Mouse (Mus musculus) lung, adult 2 months (tissue): ENCODE data around the gene Rac3. TPM values are rescaled to one million over a fixed set of nuclear protein-coding genes. Genes with fewer than 3 reads are reported as not detected.
A peak's percentile ranks its signal among the peaks of the same experiment; 100 is the strongest.

Experiments
- DNase-seq: peaks from one replicate; pipeline ENCODE4 v3.0.0; 2022
- H3K4me1 ChIP-seq: fragments of 200-500 bp; 2 replicates; pipeline ENCODE4 v1.6.1; 2011; ENCODE audit warnings: low read length; ENCODE audit not compliant: control insufficient read depth, insufficient read depth
- H3K4me3 ChIP-seq: fragments of 200-500 bp; replicated peaks from 2 replicates; pipeline ENCODE3; 2011; ENCODE audit warnings: low read depth, mild to moderate bottlenecking, control low read depth, low read length; ENCODE audit errors: extremely low read depth
- CTCF ChIP-seq: fragments of 200-500 bp; IDR thresholded peaks from 2 replicates; pipeline ENCODE4 v1.5.1; 2011; ENCODE audit warnings: mild to moderate bottlenecking, low read length, control low read depth; ENCODE audit not compliant: insufficient read depth
- POLR2A ChIP-seq: fragments of 200-500 bp; IDR thresholded peaks from 2 replicates; pipeline ENCODE4 v1.6.1; 2011; ENCODE audit warnings: low read depth, mild to moderate bottlenecking, control low read depth, low read length, borderline replicate concordance; ENCODE audit errors: extremely low read depth
- WGBS: fragments of 180-500 bp; shearing (Covaris S2); methylation state at CpG from one replicate; pipeline ENCODE4 v1.1.7; 2018; 5-methylcytosine and 5-hydroxymethylcytosine counted together
- polyA plus RNA-seq: library from polyadenylated mRNA; depleted of rRNA; stranded (reverse); fragments of >200 nt; gene quantifications from 2 replicates; pipeline ENCODE4 v1.2.3, GENCODE M21; 2012

Rac3 gene
- polyA plus RNA-seq, 1 experiment: 62.0 TPM

DNA sequence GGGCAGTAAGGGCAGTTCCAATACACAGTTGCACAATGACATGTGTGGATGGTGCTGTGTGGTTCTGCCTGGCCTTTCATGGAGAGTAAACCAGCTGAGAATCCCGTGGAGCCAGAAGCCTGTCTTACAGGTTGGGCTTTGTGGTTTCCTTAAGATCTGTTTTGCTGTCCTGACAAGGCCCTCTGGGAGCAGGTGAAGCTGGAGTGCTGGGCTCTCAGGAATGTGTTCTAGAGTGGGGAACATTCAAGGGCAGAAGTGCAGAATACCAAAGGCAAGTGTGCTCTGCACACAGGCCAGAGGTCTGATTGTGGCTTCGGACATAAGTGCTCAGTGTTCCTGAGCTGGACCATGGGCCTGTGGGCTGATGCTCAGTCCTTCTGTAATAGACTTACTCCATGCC, 36.6 kb upstream of the Rac3 start:
- peak; percentile 59 for DNase-seq
- Histone ChIP-seq H3K4me1 (peaks cover 4% of the 10 kb centered on the region; the same call in 1 of the 2 replicates), H3K4me3 (no peak overlapping the region)
- TF ChIP-seq CTCF (no peak), POLR2A (0 out of 2 replicates have a peak, but pooled peaks have one; percentile 14)
- WGBS: 71% methylated on average over 2 of the region's 2 CpGs

DNA sequence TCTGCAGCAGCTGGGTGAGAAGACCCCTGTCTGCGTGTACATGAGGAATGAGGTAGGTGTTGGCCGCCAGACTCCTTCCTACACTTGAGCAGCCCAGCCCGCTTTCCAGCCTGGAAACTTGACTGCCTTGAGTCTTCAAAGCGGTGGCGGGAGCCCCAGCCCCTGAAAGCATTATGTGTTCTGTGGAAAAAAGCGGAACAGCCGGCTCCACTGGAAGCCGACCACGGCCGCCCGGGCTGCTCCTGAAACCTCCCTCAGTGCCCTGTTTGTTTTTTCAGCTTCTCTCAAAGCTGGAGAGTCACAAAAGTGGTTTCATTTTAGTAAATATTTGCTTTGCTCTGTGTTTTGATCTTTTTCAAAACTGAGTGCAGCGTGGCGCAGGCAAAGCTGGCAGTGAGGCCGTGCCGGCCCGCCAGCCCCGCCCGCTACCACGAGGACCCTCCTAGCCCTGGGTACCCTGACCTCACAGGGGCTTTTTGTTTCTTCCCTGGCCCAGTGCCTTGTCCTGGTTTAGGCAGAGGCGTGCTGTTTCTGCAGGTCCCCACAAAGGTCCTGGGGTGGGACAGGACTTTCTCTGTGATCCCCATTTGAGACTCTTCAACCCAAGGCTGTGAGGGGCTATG, 34.5 kb upstream of the Rac3 start:
- TF ChIP-seq POLR2A (no peak), CTCF (no peak)
- Histone ChIP-seq H3K4me3 (no peak overlapping the region), H3K4me1 (peaks cover 4% of the 10 kb centered on the region; the same call in 1 of the 2 replicates)
- WGBS: 67% methylated on average over 20 of the region's 20 CpGs
- peak; percentile 53 for DNase-seq

DNA sequence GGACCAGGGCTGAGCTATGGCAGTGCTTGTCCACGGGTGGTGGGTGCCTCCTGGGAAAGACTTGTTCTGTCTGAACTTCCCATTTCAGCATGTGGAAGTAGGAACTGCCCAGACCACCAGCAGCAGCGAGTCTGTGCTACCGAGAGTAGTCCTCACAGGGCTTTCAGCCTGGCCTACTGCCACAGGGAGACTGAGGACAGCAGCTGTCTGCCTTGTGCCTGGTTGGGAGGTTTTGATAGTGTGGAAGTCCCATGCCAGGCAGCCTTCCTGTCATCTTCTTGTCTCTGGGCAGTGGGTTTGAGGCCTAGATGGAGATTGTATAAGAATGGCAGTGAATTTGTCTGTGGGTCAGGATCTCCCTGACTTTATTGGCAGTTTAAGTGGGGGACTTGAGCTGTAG, 31.9 kb upstream of the Rac3 start:
- no peak for DNase-seq
- TF ChIP-seq CTCF (no peak), POLR2A (no peak)
- Histone ChIP-seq H3K4me3 (no peak overlapping the region), H3K4me1 (peaks cover 8% of the 10 kb centered on the region; the same call in 1 of the 2 replicates)
- 64% methylated on average over 3 of the region's 3 CpGs for WGBS

DNA sequence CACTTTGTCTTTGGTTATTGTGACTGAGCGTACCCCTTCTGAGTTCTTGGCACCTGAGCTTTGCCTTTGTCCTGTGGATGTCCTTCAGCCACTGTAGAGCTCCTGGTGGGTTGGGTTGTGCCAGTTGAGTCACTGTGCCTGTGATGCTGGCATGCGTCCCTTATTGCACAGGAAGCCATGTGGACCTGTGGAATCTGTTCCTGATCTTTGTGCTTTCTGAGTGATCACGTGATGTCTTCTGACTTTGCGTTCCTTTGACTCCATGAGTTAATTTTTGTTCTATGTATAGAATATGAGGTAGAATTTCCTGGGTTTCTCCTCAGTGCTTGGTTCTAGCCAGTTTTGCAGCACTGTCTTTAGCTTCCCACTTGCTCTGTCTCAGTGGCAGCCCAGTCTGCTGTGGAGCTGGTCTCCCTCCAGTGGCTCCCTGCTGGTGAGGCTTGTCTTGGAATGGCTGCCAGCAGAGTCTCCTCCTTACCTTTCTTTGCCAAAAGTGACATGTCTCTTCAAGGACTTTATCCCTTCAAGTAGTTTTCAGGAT, 28.7 kb upstream of the Rac3 start:
- Histone ChIP-seq H3K4me3 (no peak overlapping the region), H3K4me1 (peaks cover 3% of the 10 kb centered on the region; the same call in 1 of the 2 replicates)
- TF ChIP-seq POLR2A (no peak), CTCF (no peak)
- no peak for DNase-seq
- 66% methylated on average over 4 of the region's 4 CpGs for WGBS

DNA sequence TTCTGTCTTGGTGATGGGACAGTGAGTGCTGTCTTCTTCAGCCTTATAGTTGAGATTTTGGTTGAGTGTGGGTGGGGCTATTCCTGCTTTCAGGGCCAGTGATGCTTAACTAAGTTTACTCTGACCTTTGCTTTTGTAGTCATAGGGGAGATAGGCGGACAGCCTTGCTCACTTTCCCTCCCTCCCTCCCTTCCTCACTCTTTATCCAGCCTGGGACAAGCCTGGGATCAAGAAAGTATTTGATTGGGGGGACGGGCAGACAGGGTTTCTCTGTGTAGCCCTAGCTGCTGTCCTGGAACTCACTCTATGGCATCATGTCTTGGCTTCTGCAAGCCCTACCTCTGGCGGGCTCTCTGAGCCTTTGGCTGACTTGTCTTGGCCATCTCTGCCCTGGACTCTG, 27.8 kb upstream of the Rac3 start:
- no peak for TF ChIP-seq CTCF
- TF ChIP-seq POLR2A: no peak
- no peak overlapping the region for H3K4me3 ChIP-seq
- WGBS: 80% methylated on average over 3 of the region's 3 CpGs
- H3K4me1 ChIP-seq: peaks cover 3% of the 10 kb centered on the region; the same call in 1 of the 2 replicates
- DNase-seq: no peak

DNA sequence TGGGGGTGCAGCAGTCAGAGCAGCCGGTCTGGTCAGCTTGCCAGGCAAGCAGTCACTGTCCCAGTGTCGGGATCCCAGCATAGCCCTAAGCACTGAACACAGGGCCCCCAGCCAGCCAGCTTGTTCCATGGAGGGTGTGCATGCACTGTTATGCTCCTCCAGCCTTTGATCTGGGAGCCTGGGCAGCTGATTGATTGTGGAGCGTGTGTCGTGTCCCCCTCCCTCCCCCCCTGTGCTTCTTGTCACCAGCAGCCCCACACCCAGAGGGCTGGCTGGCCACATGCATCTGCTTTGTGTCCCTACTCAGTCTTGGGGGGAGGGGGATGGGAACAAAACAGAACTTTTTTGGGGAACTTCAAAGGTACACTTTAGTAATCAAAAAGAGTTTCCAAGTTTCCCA, 26.1 kb upstream of the Rac3 start:
- no peak for TF ChIP-seq CTCF
- no peak for TF ChIP-seq POLR2A
- WGBS: 43% methylated on average over 4 of the region's 4 CpGs
- no peak overlapping the region for H3K4me3 ChIP-seq
- peaks cover 3% of the 10 kb centered on the region; the same call in 1 of the 2 replicates for H3K4me1 ChIP-seq
- no peak for DNase-seq

DNA sequence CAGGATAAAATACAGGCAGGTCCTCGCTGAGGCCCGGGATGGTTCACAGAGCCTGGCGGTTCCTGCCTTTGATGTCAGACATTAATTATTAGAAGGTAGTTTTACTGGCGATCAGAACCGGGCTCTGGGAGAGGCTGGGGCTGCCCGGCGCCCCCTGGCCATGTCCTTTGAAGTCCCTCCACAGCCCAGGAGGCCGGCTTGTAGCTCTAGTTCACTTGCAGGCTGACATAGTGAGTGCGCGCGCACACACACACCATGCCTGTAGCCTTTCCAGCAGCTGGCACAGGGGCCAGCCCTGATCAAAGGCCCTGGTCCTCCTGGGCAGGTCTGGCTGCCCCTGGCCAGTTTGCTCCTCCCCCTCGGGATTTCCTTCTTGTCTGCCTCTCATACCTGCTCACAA, 25.6 kb upstream of the Rac3 start:
- 69% methylated on average over 12 of the region's 12 CpGs for WGBS
- DNase-seq: no peak
- Histone ChIP-seq H3K4me3 (no peak overlapping the region), H3K4me1 (peaks cover 3% of the 10 kb centered on the region; the same call in 1 of the 2 replicates)
- TF ChIP-seq CTCF: no peak
- no peak for TF ChIP-seq POLR2A

DNA sequence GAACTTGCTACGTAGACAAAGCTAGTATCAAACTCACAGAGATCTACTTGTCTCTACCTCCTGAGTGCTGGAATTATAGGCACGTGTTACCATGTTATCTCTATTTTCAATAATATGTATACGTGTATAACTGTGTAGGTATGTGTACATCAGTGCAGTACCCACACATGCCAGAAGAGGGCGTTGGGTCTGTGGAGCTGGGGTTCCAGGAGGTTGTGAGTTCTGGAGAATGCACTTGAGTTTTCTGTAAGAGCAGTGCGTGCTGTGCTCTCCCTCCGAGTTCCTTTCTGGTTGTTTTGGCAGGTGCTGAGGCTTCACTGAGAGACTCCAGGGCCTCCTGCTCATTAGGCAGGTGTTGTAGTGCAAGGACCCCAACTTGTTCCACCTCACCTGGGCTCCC, 24.7 kb upstream of the Rac3 start:
- Histone ChIP-seq H3K4me1 (peaks cover 3% of the 10 kb centered on the region; the same call in 1 of the 2 replicates), H3K4me3 (no peak overlapping the region)
- TF ChIP-seq CTCF (0 out of 2 replicates have a peak, but pooled peaks have one; percentile 8), POLR2A (no peak)
- DNase-seq: no peak
- WGBS: 91% methylated on average over 6 of the region's 6 CpGs

DNA sequence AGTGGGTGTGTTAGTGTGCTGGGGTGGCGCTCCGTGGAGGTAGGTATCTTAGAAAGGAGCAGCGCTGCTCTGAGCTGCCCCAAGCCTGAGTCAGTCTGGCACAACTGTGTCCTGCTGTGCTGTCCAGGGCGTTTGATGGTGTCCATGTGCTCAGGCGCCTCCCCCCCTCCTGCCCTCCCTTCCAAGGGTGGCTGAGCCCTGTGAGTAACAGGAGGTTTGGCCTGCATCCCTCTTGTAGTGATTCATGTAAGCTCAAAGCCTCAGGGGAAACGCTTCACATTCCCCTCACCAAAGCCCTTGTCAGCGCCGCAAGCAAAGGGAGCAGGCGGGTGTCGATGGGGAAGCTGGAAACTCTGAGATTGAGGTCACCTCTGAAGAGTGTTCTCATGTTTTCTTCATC, 23.5 kb upstream of the Rac3 start:
- 71% methylated on average over 10 of the region's 10 CpGs for WGBS
- Histone ChIP-seq H3K4me1 (no peaks in the 10 kb centered on the region), H3K4me3 (no peak overlapping the region)
- no peak for TF ChIP-seq CTCF
- TF ChIP-seq POLR2A: no peak
- DNase-seq: no peak
